Comparison of ENCODE assay signal across 16 mouse cellular contexts in genomic region chr10:24873624-24874023, GRCm38 (mm10). TPM values are rescaled to one million over a fixed set of nuclear protein-coding genes. Genes with fewer than 3 reads are reported as not detected.
A peak's percentile ranks its signal among the peaks of the same experiment; 100 is the strongest.
DNase-seq lines count a peak whose midpoint lies in the region; ATAC-seq and TF ChIP-seq lines count a peak whose summit lies in the region.
"Had no signal": no experiment of that assay in that cellular context is flagged by ENCODE, and none has a peak within 500 bp of the region (broad histone marks: within the 10 kb centered on the region; RNA-seq: fewer than 3 reads in every experiment).

No protein-coding gene starts in this region.

- TF ChIP-seq POLR2A in cortical plate, adult 2 months (IDR thresholded peaks at IDR 0.05; ENCODE audit: extremely low read depth, insufficient read depth, low read length), result no peak

- peaks cover 19% of the 10 kb centered on the region; the same call in 1 of the 2 replicates for H3K4me1 ChIP-seq in E14TG2a.4 (replicated peaks; ENCODE audit: low read depth, low read length)
- no peaks in the 10 kb centered on the region for H3K4me1 ChIP-seq in cortical plate, adult 2 months (ENCODE audit: control insufficient read depth, insufficient read depth, low read length)
- H3K4me1 ChIP-seq: intestine, embryonic 15.5 days; midbrain, embryonic 12.5 days had no signal

- no peak for ATAC-seq in activated CD4-positive, CD25-positive, alpha-beta regulatory T cell, adult 4 months
- ATAC-seq: intestine, embryonic 15.5 days had no signal

- H3K36me3 ChIP-seq in E14TG2a.4 (ENCODE audit: insufficient read depth, low read length), result peaks cover 68% of the 10 kb centered on the region

- peak; percentile 21 for DNase-seq in adrenal gland, postnatal 14 days
- DNase-seq in adrenal gland, postnatal 25 days, result no peak
- DNase-seq in left cerebral cortex, adult 2 months (ENCODE audit: extremely low spot score in 1 of 2, low spot score in 2 of 2), result no peak
- DNase-seq in left cerebral cortex, adult 11 months (ENCODE audit: low spot score), result no peak
- DNase-seq in spleen, postnatal 14 days (ENCODE audit: low spot score in 2 of 2), result no peak
- DNase-seq: adrenal gland, adult 8-10 months; liver, embryonic 13.5 days; right cerebral cortex, postnatal 25 days had no signal

- intact Hi-C loops in left cerebral cortex, adult 2 months (cut with DNase I), result no loop called here

- H3K9me3 ChIP-seq in E14TG2a.4 (ENCODE audit: low read length), result no peaks in the 10 kb centered on the region
- H3K9me3 ChIP-seq: heart, embryonic 15.5 days; intestine, embryonic 15.5 days; liver, embryonic 13.5 days; midbrain, embryonic 12.5 days had no signal

- TF ChIP-seq CTCF in left cerebral cortex, adult 2 months (IDR thresholded peaks at IDR 0.05), result peak; percentile 20; the same call in 1 of the 2 replicates
- TF ChIP-seq CTCF in E14TG2a.4 (conservative IDR thresholded peaks at IDR 0.05; ENCODE audit: low read length), result peak; percentile 79
- peak; percentile 17; the same call in 1 of the 2 replicates for TF ChIP-seq CTCF in cortical plate, adult 2 months (IDR thresholded peaks at IDR 0.05; ENCODE audit: extremely low read depth, insufficient read depth, low read length)

- H3K27ac ChIP-seq in left cerebral cortex, adult 2 months, result no peak overlapping the region
- H3K27ac ChIP-seq in cortical plate, adult 2 months (ENCODE audit: insufficient read depth, low read length), result no peak overlapping the region
- H3K27ac ChIP-seq: heart, embryonic 15.5 days; intestine, embryonic 15.5 days; liver, embryonic 13.5 days; midbrain, embryonic 12.5 days had no signal

- H3K27me3 ChIP-seq in E14TG2a.4 (ENCODE audit: insufficient read depth, low read length), result no peaks in the 10 kb centered on the region
- H3K27me3 ChIP-seq: heart, embryonic 15.5 days; intestine, embryonic 15.5 days; liver, embryonic 13.5 days; midbrain, embryonic 12.5 days had no signal

- no peak overlapping the region for H3K4me3 ChIP-seq in left cerebral cortex, adult 2 months
- H3K4me3 ChIP-seq in E14TG2a.4 (replicated peaks; ENCODE audit: low read length), result no peak overlapping the region
- no peak overlapping the region for H3K4me3 ChIP-seq in cortical plate, adult 2 months (ENCODE audit: insufficient read depth, low read length)
- H3K4me3 ChIP-seq: heart, embryonic 15.5 days; intestine, embryonic 15.5 days; liver, embryonic 13.5 days; midbrain, embryonic 12.5 days had no signal

RNA-seq across cellular contexts. Expression of gene Med23, which starts 3.8 kb away (rescaled TPM):
- 22.3 and 26.7 TPM in 2 replicates for total RNA-seq in adrenal gland, postnatal 14 days (2021)
- total RNA-seq in adrenal gland, postnatal 25 days (2021), result 28.1 and 34.1 TPM in 2 replicates
- 10 to 100 TPM; 32.7 to 37.2 TPM for total RNA-seq in left cerebral cortex, adult 2 months (2021)
- 30.3 and 30.8 TPM in 2 replicates for polyA plus RNA-seq in cortical plate, adult 2 months (2012; rRNA removed)
- polyA plus RNA-seq in activated CD4-positive, CD25-positive, alpha-beta regulatory T cell, adult 4 months (2017; shearing (Covaris generic)), result 10 to 100 TPM; 18.4 to 22.6 TPM

RNA-seq across cellular contexts. Expression of gene Enpp3, which starts 31.0 kb away (rescaled TPM):
- 5.4 and 9.4 TPM in 2 replicates for total RNA-seq in adrenal gland, postnatal 14 days (2021)
- 3.1 and 3.4 TPM in 2 replicates for total RNA-seq in adrenal gland, postnatal 25 days (2021)
- under 1 TPM in 1 of 2 experiments, not detected in 1; 0.27 TPM for total RNA-seq in left cerebral cortex, adult 2 months (2021)
- polyA plus RNA-seq in cortical plate, adult 2 months (2012; rRNA removed), result 0.30 and 0.61 TPM in 2 replicates
- under 1 TPM in 1 of 2 experiments, not detected in 1; 0.08 TPM for polyA plus RNA-seq in activated CD4-positive, CD25-positive, alpha-beta regulatory T cell, adult 4 months (2017; shearing (Covaris generic))

RNA-seq across cellular contexts. Expression of gene Arg1, which starts 53.7 kb away (rescaled TPM):
- total RNA-seq in adrenal gland, postnatal 14 days (2021), result 9.5 and 122 TPM in 2 replicates
- 9.6 TPM in 1 of 2 replicates, not detected in the other for total RNA-seq in adrenal gland, postnatal 25 days (2021)
- total RNA-seq in left cerebral cortex, adult 2 months (2021), result not detected
- 0.06 TPM in 2 replicates for polyA plus RNA-seq in cortical plate, adult 2 months (2012; rRNA removed)
- 1 to 10 TPM; 1.2 TPM for polyA plus RNA-seq in activated CD4-positive, CD25-positive, alpha-beta regulatory T cell, adult 4 months (2017; shearing (Covaris generic))
- total RNA-seq: gastrocnemius, adult 18-20 months; layer of hippocampus, postnatal 14 days had no signal

Comparison
In these comparisons a context has a peak if more than half of its experiments do, and no peak if none do; other contexts are left out.
1. CTCF ChIP-seq: peak in every context shown above with its lines; median percentile 79 in E14TG2a.4; 20 in left cerebral cortex, adult 2 months; 17 in cortical plate, adult 2 months.